Mouse (Mus musculus) liver, postnatal 0 days (tissue): ENCODE data around the gene Prnd.

Experiments
- CTCF ChIP-seq: sonication (generic); IDR thresholded peaks from 2 replicates; pipeline ENCODE4 v1.5.1; 2016; ENCODE audit warnings: antibody characterized with exemption, low read depth
- EP300 ChIP-seq: IDR thresholded peaks from 2 replicates; pipeline ENCODE4 v1.6.1; 2016; ENCODE audit warnings: antibody characterized with exemption, low read depth, mild to moderate bottlenecking

- no peak for TF ChIP-seq CTCF
- no peak for TF ChIP-seq EP300
Measured at GRCm38 (mm10) chr2:132003916-132004315, 53.3 kb downstream of the Prnd start.
